In the genomic region with DNA sequence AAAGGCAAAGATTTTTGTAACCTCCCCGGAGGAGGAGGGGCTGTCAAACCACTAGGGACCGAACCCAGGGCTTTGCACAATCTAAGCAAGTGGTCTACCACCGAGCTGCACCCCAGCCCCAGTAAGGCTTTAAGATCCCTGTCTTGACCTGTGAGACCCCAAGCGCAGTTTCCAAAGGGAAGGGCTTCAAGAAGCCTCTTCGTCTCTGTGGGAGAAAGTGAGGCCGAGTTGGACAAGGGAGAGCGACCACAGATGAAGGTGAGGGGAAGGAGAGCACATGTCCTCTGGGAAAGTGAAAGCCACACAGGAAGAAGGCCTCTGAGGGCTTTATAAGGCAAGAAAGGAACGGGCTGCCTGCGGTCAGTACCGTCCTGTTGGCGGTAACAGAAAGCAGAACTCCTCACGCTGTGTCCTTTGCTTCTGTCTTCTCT, we compare ENCODE assay signal across 1 mouse cellular context.
TF ChIP-seq lines count a peak whose summit lies in the region.

No protein-coding gene starts in this region.

TF ChIP-seq in CH12.LX, 34 proteins besides CTCF, POLR2A, EP300 and RAD21 (continued from another document):
- TF ChIP-seq BHLHE40 (IDR thresholded peaks at IDR 0.05; ENCODE audit: low read depth, low read length) (peak; percentile 90), USF1 (IDR thresholded peaks at IDR 0.05; ENCODE audit: low read depth, low read length) (no peak), MAZ (IDR thresholded peaks at IDR 0.05; ENCODE audit: low read depth, low read length) (no peak)
